Mouse (Mus musculus) left cerebral cortex, postnatal 4 days (tissue): ENCODE results near the gene Ltbp1. TPM values are rescaled to one million over a fixed set of nuclear protein-coding genes. Genes with fewer than 3 reads are reported as not detected.

Experiments used
- DNase-seq: peaks from one replicate; pipeline ENCODE4 v3.0.0-alpha.2; 2022
- intact Hi-C: fragments of 180-260 bp; cut with DNase I; formaldehyde crosslinking; loops from one replicate; pipeline ENCODE4 v1.15.1; 2025
- total RNA-seq, 2 experiments: library from RNA; stranded (reverse); gene quantifications; 2 replicates each; pipeline ENCODE4 v1.2.3; 2021

Gene Ltbp1
- total RNA-seq, 2 experiments from 2014 or later = 3.1 to 3.3 TPM

DNA sequence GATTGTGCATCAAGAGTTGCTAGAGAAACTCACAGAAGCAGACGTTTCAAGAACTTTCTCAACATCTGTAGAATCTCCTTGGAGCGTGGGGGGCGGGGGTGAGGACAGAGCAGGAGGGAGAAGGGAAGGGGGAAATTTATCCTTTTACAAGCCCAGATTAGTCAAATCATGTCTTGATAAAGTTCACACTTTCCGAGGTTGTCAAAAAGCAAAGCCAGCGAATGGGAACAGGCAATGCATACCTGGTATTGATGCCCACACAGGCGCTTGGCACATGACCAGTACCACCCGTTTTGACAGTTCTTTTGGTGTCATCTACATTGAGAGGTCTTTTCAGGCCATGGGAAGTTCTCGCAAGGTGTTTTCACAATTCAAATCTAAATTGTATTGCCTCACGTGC lies 327.6 kb downstream of the Ltbp1 start:
- DNase-seq = no peak
- intact Hi-C loops = no loop called here

DNA sequence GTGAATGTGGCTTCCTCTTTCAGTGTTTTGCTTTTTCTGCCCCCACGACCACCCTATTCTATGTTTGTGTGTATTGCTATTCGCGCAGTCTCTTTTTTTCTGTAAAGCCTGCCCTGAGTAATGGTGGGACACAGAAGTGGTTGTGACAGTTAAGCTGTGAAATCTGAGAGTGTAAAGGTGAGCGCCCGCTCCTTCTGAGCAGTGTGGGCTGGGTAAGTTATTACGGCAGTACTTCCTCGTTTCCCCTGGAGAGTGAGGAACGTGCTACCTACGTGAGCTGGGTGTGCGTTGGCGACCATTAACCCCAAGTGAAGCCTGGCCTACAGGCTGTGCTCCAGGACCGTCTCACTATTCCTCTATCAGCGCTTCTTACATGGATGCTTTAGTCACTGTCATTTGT lies 328.4 kb downstream of the Ltbp1 start:
- intact Hi-C loops = no loop called here
- DNase-seq = no peak

DNA sequence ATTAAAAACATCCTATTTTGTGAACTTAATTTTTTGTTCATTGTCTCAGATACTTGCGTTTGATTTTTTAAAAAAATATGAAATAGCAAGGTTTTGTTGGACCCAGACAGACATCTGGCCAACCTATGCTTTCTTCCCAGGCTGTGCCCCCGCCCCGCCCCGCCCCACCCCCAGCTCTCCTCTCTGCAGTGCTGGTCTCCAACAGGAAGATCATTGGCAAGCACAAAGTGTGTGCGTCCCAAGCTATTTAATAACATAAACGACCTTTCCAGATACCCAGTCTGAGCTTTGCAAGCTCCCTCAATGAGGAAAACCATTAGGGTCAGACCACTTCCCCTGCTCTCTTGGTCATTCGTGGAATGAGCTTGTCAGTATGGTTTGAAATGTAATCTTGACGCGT lies 330.3 kb downstream of the Ltbp1 start:
- DNase-seq = no peak
- intact Hi-C loops = no loop called here

DNA sequence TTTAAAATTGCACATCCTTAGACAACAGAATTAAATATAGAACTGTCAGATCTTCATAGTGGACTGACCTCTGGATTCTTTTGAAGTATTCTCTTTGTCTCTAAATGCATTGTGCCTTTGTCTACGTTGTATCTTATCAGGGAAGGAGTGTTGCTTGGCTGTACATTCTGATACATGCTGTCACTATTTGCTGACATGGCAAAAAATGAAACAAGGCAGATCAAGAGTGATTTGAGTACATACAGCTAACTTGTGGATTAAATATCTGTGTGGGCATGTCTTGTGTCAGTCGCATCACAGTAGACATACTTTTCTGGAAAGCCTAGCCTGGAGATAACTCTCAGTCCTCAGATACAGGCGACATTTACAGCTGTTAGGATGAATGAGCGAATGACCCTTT lies 335.9 kb downstream of the Ltbp1 start:
- DNase-seq = no peak
- intact Hi-C loops = no loop called here

DNA sequence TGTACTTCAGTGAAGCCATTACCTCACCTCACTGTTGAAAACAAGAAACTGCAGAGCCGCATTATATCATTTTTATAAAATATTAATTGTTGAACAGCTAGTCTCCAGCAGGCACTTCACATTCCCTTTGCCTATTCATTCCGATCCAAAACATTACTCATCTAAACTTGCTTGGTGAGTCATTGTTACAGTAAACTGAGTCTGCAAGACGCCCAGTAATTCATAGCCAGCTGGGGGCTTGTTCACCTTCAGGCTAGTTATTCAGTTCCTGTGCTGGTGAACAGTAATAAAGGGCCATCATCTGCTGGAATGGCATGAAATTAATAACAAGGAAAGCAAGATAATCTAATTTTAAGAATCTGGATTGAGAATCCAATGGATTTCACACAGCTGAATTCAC lies 339.7 kb downstream of the Ltbp1 start:
- intact Hi-C loops = no loop called here
- no peak for DNase-seq

DNA sequence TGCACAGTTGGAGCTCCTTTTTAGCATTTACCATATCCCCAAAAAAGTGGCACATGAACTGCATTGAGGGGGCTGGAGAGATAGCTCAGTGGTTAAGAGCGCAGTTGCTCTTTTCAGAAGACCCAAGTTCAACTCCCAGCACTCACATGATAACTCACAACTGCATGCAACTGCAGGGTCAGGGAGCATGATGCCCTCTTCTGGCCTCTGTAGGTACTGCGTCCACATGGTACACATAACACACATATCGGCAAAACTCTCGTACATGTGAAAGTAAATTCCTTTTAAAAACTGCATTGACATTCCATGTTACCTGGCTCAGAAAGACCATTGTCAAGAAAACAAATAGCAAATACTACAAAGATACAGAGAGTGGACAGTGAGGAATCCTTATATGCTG lies 342.0 kb downstream of the Ltbp1 start:
- intact Hi-C loops = no loop called here

DNA sequence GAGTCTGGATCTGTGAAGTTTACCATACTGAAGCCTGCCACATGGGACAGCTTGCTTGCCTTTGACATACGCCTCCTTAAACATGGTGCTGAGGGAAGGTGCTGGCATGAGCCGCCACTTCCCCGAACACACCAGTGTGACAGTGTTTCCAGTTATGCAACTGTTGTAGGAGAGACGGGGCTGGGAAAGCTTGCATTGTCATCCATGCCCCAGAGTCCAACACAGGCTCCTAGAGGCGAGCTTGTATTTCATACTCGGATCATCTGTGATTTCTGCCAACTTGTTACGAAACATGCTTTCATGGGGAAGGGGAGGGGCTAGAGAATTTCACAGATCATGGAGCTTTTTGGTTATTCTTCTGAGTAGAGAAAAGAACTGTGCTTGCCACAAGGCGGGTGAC lies 343.7 kb downstream of the Ltbp1 start:
- intact Hi-C loops = no loop called here
- no peak for DNase-seq

More for the DNA sequence above, 342.0 kb downstream of the Ltbp1 start:
- DNase-seq = no peak

DNA sequence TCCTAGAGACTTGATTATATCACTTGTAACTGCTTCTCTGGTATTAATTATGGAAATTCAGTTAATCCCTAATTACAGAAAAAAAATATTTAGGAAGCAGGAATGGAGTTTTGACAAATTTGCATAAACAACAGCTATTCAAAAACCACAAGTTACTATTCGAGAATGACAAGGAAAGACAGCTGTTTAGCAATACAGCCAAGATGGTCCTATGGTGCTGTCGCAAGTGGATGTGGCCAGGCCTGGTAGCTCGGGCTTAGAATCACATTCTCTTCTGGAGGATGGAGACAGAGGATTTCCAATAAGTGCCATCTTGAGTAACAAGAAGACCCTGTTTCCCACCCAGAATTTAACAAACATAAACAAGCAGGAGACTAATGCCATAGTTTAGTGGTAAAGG lies 344.2 kb downstream of the Ltbp1 start:
- intact Hi-C loops = no loop called here
- no peak for DNase-seq

DNA sequence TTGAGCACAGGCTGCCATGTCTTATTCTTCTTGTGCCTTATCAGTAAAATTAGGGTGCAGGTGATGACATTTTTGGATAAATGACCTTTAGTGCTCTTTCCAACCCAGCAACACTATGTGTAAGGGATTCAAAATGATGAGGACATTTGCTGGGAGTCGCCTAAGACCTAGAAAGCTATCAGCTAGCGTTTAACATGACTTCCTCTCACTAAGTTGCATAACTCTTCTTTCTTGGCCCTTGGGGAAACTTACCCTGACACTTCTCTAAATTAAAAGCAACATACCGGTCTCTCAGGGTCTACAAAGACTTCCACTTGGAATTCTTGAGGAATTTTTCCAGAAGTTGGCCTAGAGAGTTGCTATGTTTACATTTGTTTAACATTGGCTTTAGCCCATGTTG lies 348.0 kb downstream of the Ltbp1 start:
- intact Hi-C loops = no loop called here

DNA sequence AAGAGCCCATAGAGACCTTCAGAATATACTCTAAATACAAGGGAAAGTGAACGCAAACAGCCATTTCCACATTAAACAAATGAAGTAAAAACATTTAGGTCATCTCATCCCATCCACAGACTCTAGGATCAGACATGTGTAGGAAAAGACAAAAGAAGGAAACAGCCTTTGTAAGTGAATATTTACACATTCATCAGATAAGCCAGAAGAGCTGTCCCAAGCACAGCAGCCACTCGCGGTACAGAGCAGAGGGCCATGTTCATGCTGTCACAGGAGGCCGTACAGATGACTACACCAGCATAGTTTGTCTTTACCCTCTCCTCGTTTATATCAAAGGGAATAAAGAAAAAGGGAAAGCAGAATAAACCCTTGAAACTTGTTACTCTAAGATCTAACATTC lies 350.1 kb downstream of the Ltbp1 start:
- no peak for DNase-seq
- intact Hi-C loops = no loop called here

More for the DNA sequence above, 348.0 kb downstream of the Ltbp1 start:
- no peak for DNase-seq

DNA sequence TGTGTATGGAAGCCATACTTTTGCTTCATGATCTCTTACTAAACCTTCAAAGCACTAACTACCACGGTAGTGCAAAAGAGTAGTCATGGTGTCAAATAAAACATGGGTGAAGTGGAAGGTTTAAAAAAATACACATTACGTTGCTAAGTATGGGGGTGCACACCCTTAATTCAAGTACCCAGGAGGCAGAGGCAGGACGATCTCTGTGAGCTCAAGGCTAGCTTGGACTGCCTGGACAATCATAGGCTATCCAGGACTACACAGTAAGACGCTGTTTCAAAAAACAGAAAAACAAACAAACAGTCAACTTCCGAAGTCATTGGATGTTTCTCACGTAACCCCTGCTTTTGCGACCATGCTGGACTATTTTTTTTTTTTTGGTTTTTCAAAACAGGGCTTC lies 354.7 kb downstream of the Ltbp1 start:
- no peak for DNase-seq
- intact Hi-C loops = no loop called here

DNA sequence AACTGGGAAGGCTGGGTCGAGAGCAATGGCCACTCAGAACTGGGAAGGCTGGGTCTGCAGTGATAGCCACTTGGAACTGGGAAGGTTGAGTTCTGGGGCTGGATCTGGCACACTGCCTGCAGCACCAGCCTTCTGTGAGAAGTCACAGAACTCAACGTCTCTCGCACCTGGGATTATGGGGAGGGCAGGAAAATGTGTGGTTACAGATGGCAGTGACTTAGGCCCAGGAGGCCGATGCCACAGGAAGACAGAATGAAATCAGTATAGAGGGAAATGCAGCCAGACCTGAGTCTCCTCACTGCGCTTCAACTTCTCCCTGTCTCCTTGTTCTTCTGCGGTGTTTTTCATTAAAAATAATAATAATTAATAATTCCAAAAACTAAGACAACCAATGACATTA lies 361.0 kb downstream of the Ltbp1 start:
- intact Hi-C loops = no loop called here

DNA sequence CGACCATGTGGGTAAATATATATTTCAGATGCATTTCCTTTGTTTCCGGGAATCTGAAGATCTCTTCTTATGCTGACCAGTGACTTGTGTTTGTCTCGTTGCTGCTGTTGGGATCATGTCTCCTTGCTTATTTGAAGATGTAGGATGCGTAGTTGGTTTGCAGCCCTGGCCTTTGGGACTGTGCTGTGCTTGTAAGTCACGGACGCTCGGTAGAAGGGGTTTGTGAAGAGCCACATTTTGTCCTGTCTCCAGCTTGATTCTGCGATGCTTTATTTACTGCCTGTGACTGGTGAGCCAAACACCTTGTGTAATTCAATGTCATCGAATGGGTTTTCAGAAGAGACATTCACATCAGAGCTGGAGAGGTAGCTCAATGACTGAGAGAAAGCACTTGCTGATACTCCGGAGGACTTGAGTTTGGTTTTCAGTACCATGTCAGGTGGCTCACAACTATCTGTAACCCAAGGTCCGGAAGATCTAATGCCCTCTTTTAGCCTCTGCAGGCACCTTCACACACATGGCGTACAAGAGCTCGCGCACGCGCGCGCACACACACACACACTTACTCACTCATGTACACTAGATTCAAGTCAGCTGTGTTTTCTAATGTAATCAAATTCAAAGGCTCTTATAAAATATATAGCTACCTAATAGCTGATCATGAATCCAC lies 362.3 kb downstream of the Ltbp1 start:
- no peak for DNase-seq
- intact Hi-C loops = no loop called here

More for the DNA sequence above, 361.0 kb downstream of the Ltbp1 start:
- peak; percentile 12 for DNase-seq

DNA sequence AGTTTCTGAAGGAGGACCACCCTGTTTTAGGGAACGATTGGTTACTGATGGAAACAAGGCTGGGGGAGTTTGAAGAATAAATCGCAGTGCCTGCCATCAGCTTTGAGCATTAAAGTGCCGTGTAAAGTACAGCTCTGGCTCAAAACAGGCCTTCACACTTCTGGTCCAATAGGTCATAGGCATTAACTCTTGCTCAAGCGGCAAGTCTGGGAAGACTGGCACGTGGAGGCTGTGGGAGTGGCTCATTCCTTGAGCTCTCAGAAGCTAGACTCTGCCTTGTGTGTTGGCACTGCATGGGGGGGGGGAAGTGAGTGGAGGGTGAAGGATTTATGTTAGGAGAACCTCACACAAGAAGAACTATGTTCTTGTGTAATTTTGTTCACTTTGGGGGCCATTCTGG lies 363.2 kb downstream of the Ltbp1 start:
- DNase-seq = no peak
- intact Hi-C loops = no loop called here

DNA sequence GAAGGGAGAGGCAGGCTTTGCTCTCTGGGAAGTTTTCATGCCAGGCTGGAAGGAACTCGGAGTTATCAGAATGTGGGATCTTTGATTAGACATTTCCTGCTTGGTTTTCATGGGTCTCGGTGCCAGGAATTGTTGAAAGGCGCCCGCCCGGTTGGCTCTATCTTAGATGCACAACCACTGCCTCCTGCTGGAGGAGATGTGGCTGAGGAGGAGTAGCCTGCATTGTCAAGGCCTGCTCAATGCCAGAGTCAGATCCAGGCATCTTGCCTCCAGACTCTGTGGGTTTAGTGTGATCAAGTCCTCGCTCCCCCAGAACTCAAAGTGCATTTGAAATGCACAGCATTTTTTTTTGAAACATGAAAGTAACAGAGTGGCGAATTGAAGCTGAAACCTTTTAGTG lies 364.0 kb downstream of the Ltbp1 start:
- peak; percentile 34 for DNase-seq
- intact Hi-C loops = no loop called here

DNA sequence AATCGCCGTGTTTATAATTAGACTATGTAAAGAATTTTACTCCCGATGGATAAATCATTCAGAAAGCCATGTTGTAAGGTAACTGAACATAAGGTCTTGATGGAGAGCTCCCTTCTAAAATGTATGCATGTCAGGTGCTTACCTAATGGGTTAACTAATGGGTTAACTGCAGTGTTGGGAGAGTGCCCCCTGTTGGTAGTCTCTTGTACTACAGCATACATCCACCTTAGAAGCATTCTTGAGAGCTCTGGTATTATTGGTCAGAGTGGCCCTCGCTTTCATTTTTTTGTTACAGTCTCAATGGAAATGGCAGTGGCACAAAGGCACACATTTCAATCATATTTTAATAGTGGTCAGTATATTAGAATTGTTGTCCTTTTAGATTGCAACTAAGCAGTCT lies 364.8 kb downstream of the Ltbp1 start:
- intact Hi-C loops = no loop called here
- DNase-seq = no peak

DNA sequence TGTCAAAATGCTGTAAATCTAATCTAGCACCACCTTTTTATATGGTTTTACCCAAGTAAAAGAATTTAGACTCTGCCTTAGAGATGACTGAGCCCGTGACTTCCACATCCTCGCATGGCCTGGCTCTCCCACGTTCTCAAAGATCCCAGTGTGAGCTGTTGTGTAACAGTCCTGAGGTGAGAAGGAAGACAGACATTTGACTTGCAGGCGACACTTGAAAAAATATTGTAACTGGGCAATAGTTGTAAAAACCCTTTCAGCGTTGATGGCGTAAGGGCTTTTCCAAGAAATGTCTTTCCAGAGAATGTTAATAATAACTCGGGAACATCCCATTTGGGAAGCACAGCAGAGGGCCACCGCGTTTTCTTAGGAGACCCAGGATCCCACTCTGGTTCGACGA lies 366.3 kb downstream of the Ltbp1 start:
- intact Hi-C loops = no loop called here
- no peak for DNase-seq

DNA sequence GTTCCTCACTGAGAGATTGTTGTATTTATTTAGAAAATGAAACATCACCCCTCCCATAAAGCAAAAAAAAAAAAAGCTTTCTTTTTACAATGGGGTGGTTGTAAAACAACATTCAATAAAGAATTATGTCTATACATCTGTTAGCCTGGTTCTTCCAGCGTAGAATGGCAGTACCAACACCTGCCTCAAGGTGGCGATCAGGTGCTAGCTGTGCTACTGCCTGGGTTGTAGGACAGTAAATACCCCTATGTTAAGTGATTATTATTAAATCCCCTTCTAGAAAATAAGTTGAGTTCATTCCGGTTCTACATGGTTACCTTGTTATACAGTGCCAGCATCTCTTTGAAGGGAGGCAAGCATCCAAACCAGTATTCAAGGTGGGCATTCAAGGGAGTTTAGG lies 367.0 kb downstream of the Ltbp1 start:
- peak; percentile 45 for DNase-seq
- intact Hi-C loops = no loop called here

DNA sequence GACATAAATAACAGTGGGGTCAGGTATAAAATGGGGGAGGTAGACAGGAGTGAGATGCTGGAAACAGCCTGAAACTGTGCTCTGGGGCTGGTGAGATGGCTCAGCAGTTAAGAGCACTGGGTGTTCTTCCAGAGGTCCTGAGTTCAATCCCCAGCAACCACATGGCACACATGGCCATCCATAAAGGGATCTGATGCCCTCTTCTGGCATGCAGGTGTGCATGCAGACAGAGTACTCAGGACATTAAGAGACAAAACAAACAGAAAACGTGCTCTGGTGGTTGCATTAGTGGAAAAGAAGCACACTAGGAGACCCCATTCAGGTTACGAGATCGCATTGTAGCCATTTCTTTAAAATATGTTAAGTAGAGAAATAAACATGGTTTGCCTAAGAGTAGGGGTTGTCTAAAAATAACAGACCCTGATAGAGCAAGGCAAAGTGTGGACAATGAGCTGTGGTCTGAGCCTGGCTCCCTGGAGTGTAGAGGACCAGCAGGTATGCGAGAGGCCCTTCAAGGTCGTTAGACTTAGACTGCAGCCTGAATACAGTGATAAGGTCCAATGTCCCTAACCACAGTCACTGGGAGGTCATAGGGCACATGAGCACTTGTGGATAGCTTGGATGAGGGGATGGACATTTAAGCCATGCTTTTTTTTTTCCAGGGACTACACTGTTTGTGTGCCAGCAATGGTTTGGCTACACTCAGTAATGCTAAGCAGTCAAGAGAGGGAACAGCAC lies 369.1 kb downstream of the Ltbp1 start:
- intact Hi-C loops = no loop called here
- no peak for DNase-seq

DNA sequence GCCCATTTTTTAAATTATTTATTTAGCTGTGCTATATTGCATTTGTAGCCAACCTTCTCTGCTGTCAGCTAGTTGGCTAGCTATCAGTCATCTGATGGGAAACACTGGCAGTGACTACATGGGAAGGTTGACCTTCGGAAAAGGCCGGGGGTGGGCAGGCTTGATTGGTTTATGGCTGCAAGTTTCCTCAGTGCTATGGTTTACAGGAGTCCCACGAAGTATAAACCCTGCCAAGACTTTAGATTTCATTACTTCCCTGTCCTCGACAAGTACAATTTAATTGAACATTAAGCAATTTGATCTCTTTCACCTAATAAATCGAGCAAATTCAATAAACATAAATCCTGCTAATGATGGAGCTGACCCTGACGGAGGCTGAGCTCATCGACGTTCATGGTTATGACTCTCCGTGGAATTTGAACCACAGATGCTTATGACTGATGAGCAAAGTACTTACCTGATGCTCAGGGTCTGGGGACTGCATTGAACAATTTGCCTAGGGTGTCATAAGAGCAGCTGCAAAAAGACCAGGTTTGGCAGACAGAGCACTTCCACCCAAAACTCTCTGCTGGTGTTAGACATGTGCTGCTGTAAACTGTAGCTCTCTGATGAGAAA lies 373.0 kb downstream of the Ltbp1 start:
- no peak for DNase-seq
- intact Hi-C loops = no loop called here

DNA sequence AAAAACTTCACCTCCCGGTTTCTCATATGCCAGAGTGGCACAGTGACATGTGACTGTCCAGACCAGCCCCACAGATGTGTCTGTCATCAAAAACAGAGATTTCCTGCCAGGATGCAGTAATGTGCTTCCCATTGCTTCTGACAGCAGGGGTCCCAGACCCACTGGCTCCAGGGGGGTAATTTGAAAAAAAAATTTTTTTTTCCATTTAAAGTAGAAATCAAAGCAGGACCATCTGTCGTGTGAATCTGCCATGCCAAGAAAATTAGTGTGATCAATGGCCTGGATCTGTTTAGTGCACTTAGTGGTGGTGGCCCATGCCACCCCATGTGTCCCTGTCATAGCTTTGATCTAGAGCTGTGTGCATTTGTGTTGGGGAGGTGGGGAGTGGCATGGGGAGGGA lies 374.8 kb downstream of the Ltbp1 start:
- intact Hi-C loops = loop anchor here (10.0 kb wide), 1 partner anchor 565 kb away; no protein-coding TSS in a partner anchor
- peak; percentile 5 for DNase-seq

DNA sequence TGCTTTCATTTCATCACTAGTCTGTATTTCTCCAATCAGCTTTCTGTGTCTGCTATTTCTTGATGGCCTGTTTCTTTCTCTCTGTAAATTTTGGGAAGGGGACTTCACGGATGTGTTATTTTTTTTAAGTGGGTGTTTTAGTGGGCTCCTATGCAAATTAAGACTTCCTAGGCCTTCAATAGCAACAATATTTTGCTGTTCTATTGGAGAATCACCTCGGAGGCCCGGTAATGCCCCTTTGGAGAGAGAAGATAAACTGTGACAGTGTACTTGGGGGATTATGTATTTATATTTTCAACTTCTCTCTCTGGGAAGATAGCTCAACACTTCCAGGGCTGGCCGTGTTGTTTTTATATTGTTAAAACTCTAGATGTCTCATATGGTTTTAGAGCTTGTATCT lies 383.0 kb downstream of the Ltbp1 start:
- intact Hi-C loops = loop anchor here (10.0 kb wide), 1 partner anchor 574 kb away; no protein-coding TSS in a partner anchor
- no peak for DNase-seq
